7 mouse cellular contexts compared by ENCODE assay signal in the genomic region with DNA sequence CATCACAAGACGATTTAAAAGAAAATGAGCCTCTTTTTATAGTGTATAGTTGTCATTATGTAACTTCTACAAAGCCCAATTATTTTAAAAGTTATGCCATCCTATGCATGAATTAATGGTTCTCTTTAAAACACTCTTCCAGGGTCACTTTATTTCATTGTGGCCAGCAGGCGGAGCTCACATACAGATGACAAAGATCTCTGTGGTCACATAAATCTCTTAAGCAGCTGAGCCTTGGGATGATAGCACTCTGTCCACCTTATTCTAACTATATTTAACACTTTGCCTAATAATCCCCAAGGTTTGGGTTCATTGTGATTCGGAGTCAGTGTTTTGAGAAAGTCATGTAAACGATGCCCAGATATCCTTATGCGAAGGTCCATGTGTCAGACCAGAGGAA. TPM values are rescaled to one million over a fixed set of nuclear protein-coding genes. Genes with fewer than 3 reads are reported as not detected.
A peak's percentile ranks its signal among the peaks of the same experiment; 100 is the strongest.
DNase-seq lines count a peak whose midpoint lies in the region; ATAC-seq lines count a peak whose summit lies in the region.

No protein-coding gene starts in this region.

- DNase-seq in liver: peak; percentile 5
- DNase-seq in liver, embryonic 11.5 days (ENCODE audit: low spot score): no peak
- peak; percentile 32 for DNase-seq in adrenal gland, postnatal 25 days
- DNase-seq in embryo, embryonic 11.5 days (ENCODE audit: low read depth, low spot score): peak; percentile 7
- peak; percentile 26 to 33 for DNase-seq in layer of hippocampus, postnatal 36 days
- DNase-seq in right cerebral cortex, adult 2 months (ENCODE audit: low spot score in 2 of 2): peak; percentile 76 to 81

- H3K27me3 ChIP-seq in liver, embryonic 11.5 days (replicated peaks; ENCODE audit: control insufficient read depth, insufficient read depth, low read length): no peaks in the 10 kb centered on the region
- H3K27me3 ChIP-seq in neural tube, embryonic 15.5 days (replicated peaks): no peaks in the 10 kb centered on the region

- H3K36me3 ChIP-seq in liver, embryonic 11.5 days (ENCODE audit: control insufficient read depth, insufficient read depth, low read length): no peaks in the 10 kb centered on the region
- no peaks in the 10 kb centered on the region for H3K36me3 ChIP-seq in neural tube, embryonic 15.5 days

- H3K4me2 ChIP-seq in liver, embryonic 11.5 days: no peak overlapping the region
- H3K4me2 ChIP-seq in neural tube, embryonic 15.5 days: no peak overlapping the region

- no peak overlapping the region for H3K9ac ChIP-seq in liver, embryonic 11.5 days (ENCODE audit: low read depth, low read length)
- no peak overlapping the region for H3K9ac ChIP-seq in neural tube, embryonic 15.5 days (replicated peaks)

- 47% methylated on average over 5 of the region's 5 CpGs for WGBS in liver, embryonic 11.5 days
- 53% methylated on average over 5 of the region's 5 CpGs for WGBS in neural tube, embryonic 15.5 days

- no peak overlapping the region for H3K4me3 ChIP-seq in liver, embryonic 11.5 days (ENCODE audit: low read depth, low read length)
- H3K4me3 ChIP-seq in neural tube, embryonic 15.5 days (replicated peaks): no peak overlapping the region

- no peak overlapping the region for H3K27ac ChIP-seq in liver, embryonic 11.5 days (ENCODE audit: low read depth, low read length)
- H3K27ac ChIP-seq in neural tube, embryonic 15.5 days (replicated peaks): no peak overlapping the region

- no peaks in the 10 kb centered on the region for H3K9me3 ChIP-seq in liver, embryonic 11.5 days (ENCODE audit: control insufficient read depth, low read length)
- H3K9me3 ChIP-seq in neural tube, embryonic 15.5 days (replicated peaks): no peaks in the 10 kb centered on the region

- no peaks in the 10 kb centered on the region for H3K4me1 ChIP-seq in liver, embryonic 11.5 days (replicated peaks; ENCODE audit: control insufficient read depth, insufficient read depth, low read length)
- H3K4me1 ChIP-seq in neural tube, embryonic 15.5 days: no peaks in the 10 kb centered on the region

- ATAC-seq in liver, embryonic 11.5 days (replicated peaks; ENCODE audit: low FRiP score): no peak
- ATAC-seq in neural tube, embryonic 15.5 days (ENCODE audit: low FRiP score): no peak

RNA-seq across cellular contexts. Expression of a gene that starts 56.9 kb away (rescaled TPM):
- 1.3 and 1.4 TPM in 2 replicates for polyA plus RNA-seq in liver, embryonic 11.5 days (2014; fragmentation: Nextera tagmentation; extraction: Ambion mirVana)
- 5.5 and 7.8 TPM in 2 replicates for total RNA-seq in adrenal gland, postnatal 25 days (2021)
- total RNA-seq in layer of hippocampus, postnatal 36 days (2021): 100 to 1,000 TPM; 294 to 305 TPM
- 45.9 and 48.1 TPM in 2 replicates for polyA plus RNA-seq in neural tube, embryonic 15.5 days (2015; fragmentation: Nextera tagmentation; extraction: Ambion mirVana)

Comparison
In these comparisons a context has a peak if more than half of its experiments do, and no peak if none do; other contexts are left out.
1. RNA of a gene that starts 56.9 kb away (total RNA-seq): 294 to 305 TPM in layer of hippocampus, postnatal 36 days; 5.5 to 7.8 TPM in adrenal gland, postnatal 25 days; every median in the first group is over 10 times any median in the second.